Mouse (Mus musculus) liver, embryonic 12.5 days (tissue): ENCODE measurements around the gene Tnfrsf4. TPM values are rescaled to one million over a fixed set of nuclear protein-coding genes. Genes with fewer than 3 reads are reported as not detected.
A peak's percentile ranks its signal among the peaks of the same experiment; 100 is the strongest.

Experiments used
- ATAC-seq: fragments of 200-750 bp; cut with Nextera tagmentation; 2 replicates; pipeline ENCODE4 v1.8.0; 2017; ENCODE audit warnings: moderate number of reproducible peaks, mild to moderate bottlenecking, moderate library complexity
- H3K27ac ChIP-seq: fragments of 300-500 bp; sonication (generic); 2 replicates; pipeline ENCODE4 v1.5.1; 2016; ENCODE audit warnings: mild to moderate bottlenecking
- H3K27me3 ChIP-seq: fragments of 300-500 bp; sonication (generic); replicated peaks from 2 replicates; pipeline ENCODE4 v1.6.1; 2016; ENCODE audit warnings: mild to moderate bottlenecking, moderate library complexity
- H3K36me3 ChIP-seq: fragments of 300-500 bp; sonication (generic); 2 replicates; pipeline ENCODE4 v1.6.1; 2016; ENCODE audit warnings: mild to moderate bottlenecking, moderate library complexity
- H3K4me1 ChIP-seq: fragments of 300-500 bp; sonication (generic); 2 replicates; pipeline ENCODE4 v1.6.1; 2016
- H3K4me2 ChIP-seq: fragments of 300-500 bp; sonication (generic); 2 replicates; pipeline ENCODE4 v1.6.1; 2016; ENCODE audit warnings: mild to moderate bottlenecking, moderate library complexity
- H3K4me3 ChIP-seq: fragments of 300-500 bp; sonication (generic); 2 replicates; pipeline ENCODE4 v1.5.1; 2016; ENCODE audit warnings: mild to moderate bottlenecking, moderate library complexity
- H3K9ac ChIP-seq: fragments of 300-500 bp; sonication (generic); 2 replicates; pipeline ENCODE4 v1.6.1; 2016; ENCODE audit warnings: mild to moderate bottlenecking, moderate library complexity
- H3K9me3 ChIP-seq: fragments of 300-500 bp; sonication (generic); replicated peaks from 2 replicates; pipeline ENCODE4 v1.6.1; 2016; ENCODE audit warnings: mild to moderate bottlenecking, moderate library complexity
- WGBS: fragments of 180-500 bp; shearing (Covaris S2); methylation state at CpG from one replicate; pipeline ENCODE4 v1.1.7; 2016; ENCODE audit not compliant: insufficient replicate concordance; 5-methylcytosine and 5-hydroxymethylcytosine counted together
- polyA plus RNA-seq: library from polyadenylated mRNA; unstranded; fragments of >200 nt; fragmentation: Nextera tagmentation; extraction: Ambion mirVana; gene quantifications from 2 replicates; pipeline ENCODE4 v1.2.1, GENCODE M21; 2016

Gene Tnfrsf4
- polyA plus RNA-seq, 1 experiment from 2014 or later = 0.39 TPM

DNA sequence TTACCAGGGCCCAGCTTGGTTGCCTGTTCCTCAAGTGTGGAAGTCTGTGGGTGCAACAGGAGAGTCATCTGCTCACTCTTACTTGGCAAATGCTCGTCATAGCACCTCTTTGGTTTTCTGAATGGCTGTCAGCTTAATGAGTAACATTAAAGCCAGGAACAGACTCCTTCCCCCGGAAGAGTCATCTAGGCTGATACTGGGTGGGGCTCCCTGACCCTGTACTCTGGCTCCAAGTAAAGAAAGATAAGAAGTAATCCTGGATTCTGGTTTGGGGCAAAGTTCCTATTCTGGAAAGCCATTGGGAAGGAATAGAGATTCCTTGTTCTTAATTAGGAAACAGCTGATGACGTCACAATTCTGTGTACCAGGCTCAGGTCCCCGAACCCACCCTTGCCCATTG is 40.5 kb downstream of the Tnfrsf4 start:
- Histone ChIP-seq H3K27me3 (peaks cover 9% of the 10 kb centered on the region; the same call in 1 of the 2 replicates), H3K9ac (no peak overlapping the region), H3K36me3 (no peaks in the 10 kb centered on the region), H3K4me3 (no peak overlapping the region), H3K9me3 (no peaks in the 10 kb centered on the region), H3K4me2 (no peak overlapping the region), H3K4me1 (no peaks in the 10 kb centered on the region), H3K27ac (no peak overlapping the region)
- WGBS = 67% methylated on average over 4 of the region's 4 CpGs
- ATAC-seq = no peak

DNA sequence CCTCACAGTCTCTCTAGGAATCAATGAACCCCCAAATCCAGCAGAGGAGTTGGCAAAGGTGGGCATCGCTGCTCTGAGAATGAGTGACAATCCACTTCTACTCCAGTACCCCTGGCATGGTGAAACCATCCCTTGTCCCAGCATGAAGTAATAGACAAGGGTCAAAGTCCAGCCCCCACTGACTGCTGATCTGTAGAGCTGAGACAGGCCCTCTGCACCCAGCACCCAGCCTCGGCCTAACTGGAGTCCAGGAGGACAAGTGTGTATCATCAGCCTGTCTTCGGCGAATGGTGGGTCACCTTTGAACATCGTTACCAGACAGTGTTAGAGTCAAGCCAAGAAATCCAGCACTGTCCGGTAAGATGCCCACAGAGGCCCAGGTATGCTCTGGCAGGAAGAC is 41.0 kb downstream of the Tnfrsf4 start:
- no peak for ATAC-seq
- 86% methylated on average over 6 of the region's 6 CpGs for WGBS
- no peak overlapping the region for H3K9ac ChIP-seq
- no peaks in the 10 kb centered on the region for H3K36me3 ChIP-seq
- peaks cover 11% of the 10 kb centered on the region; the same call in 1 of the 2 replicates for H3K27me3 ChIP-seq
- H3K27ac ChIP-seq = no peak overlapping the region
- no peaks in the 10 kb centered on the region for H3K9me3 ChIP-seq
- no peak overlapping the region for H3K4me3 ChIP-seq
- H3K4me1 ChIP-seq = no peaks in the 10 kb centered on the region
- no peak overlapping the region for H3K4me2 ChIP-seq

DNA sequence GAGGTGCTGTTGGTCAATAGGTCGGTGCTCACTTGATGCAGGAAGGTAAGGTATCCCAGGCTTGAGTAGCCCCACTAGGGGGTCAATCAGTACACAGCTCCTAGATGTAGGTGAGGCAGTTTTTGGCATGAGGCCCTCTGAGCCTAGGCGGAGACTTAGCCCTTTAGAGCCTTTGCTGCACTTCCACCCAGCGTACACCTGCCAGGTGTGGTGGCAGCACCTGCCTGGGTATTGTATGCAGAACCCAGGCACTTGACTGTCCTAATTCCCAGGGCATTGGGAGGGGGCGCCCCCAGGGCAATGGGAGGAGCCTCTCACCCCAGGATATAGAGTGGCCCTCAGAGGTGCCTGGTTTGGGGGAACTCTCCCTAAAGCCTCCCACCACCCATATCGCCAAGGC is 41.5 kb downstream of the Tnfrsf4 start:
- ATAC-seq = no peak
- H3K27me3 ChIP-seq = peaks cover 11% of the 10 kb centered on the region; the same call in 1 of the 2 replicates
- H3K27ac ChIP-seq = no peak overlapping the region
- no peaks in the 10 kb centered on the region for H3K36me3 ChIP-seq
- H3K4me3 ChIP-seq = no peak overlapping the region
- H3K9ac ChIP-seq = no peak overlapping the region
- 67% methylated on average over 5 of the region's 5 CpGs for WGBS
- H3K4me2 ChIP-seq = no peak overlapping the region
- no peaks in the 10 kb centered on the region for H3K4me1 ChIP-seq
- H3K9me3 ChIP-seq = no peaks in the 10 kb centered on the region

DNA sequence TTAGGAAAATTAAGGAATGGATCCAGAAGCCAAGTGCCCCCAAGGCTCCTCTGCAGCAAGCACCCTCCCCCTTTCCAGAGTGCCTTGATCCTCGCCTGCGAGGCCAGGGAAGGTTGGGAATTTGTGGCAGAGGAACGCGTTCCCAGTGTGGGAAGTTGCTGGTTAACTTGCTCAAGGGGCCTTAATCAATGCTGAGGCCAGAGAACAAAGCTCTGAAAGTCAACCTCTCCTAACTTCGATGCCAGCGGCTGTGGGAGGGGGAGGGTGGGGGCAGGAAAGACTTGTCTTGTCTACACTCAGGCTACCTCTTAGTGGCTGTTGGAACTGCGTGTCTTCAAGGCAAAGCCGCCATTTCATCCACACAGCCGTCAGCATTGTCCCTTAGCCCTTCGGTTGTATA is 44.1 kb downstream of the Tnfrsf4 start:
- no peak overlapping the region for H3K27ac ChIP-seq
- ATAC-seq = no peak
- no peaks in the 10 kb centered on the region for H3K9me3 ChIP-seq
- no peaks in the 10 kb centered on the region for H3K4me1 ChIP-seq
- H3K4me2 ChIP-seq = no peak overlapping the region
- H3K9ac ChIP-seq = no peak overlapping the region
- 58% methylated on average over 10 of the region's 10 CpGs for WGBS
- peaks cover 11% of the 10 kb centered on the region; the same call in 1 of the 2 replicates for H3K27me3 ChIP-seq
- H3K36me3 ChIP-seq = no peaks in the 10 kb centered on the region
- no peak overlapping the region for H3K4me3 ChIP-seq

DNA sequence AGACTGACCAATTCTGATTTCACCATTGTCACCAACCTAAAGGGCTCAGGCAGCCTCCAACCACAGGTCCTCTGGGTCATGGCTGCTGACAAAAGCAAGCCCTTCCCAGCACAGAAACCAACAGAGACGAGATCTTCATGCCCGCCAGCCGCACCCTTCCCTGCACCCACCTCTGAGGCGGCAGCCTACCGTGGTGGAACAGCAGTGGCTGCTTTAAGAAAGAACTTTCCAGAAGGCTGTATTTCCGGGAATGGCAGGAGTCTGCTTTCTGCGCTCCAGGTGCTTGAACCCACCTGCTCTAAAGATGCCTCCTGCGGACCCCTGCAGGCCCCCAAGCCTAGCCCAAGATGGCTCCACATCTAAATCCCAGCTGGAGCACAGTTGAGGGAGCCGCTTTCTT is 45.2 kb downstream of the Tnfrsf4 start:
- Histone ChIP-seq H3K4me2 (no peak overlapping the region), H3K27me3 (peaks cover 11% of the 10 kb centered on the region; the same call in 1 of the 2 replicates), H3K9ac (no peak overlapping the region), H3K27ac (no peak overlapping the region), H3K36me3 (no peaks in the 10 kb centered on the region), H3K4me3 (no peak overlapping the region), H3K9me3 (no peaks in the 10 kb centered on the region), H3K4me1 (no peaks in the 10 kb centered on the region)
- no peak for ATAC-seq
- WGBS = 56% methylated on average over 9 of the region's 9 CpGs

DNA sequence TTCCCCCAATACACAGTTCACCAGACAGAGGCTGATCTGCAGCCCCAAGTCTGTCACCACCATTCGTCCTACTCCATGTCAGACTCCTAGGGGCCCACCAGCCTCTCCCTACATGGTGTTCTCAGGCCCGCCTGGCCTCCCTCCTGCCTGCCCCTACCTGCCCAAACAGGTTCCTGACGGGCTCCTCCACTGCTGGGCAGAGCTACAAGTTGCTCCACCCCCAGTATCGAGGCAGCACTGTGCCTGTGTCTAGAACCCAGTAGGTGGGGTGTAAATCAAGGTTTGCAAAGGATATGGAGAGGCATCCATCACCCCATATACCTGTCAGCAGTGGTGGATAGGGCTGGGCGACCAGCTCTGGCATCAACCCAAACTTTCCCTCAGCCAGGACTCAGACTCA is 45.6 kb downstream of the Tnfrsf4 start, which contains the start of gene Ttll10:
Gene Ttll10 (minus strand): TSS at position 154 of the 400 bp plus-strand sequence.
- Histone ChIP-seq H3K4me3 (no peak within 1 kb of the TSS), H3K27me3 (peaks cover 11% of the 10 kb centered on the region; the same call in 1 of the 2 replicates), H3K36me3 (no peaks in the 10 kb centered on the region), H3K27ac (no peak within 1 kb of the TSS), H3K9ac (no peak within 1 kb of the TSS), H3K4me1 (no peaks in the 10 kb centered on the region), H3K4me2 (no peak within 1 kb of the TSS), H3K9me3 (no peaks in the 10 kb centered on the region)
- ATAC-seq = 0 out of 2 replicates have a peak, but pooled peaks have one; percentile 31
- 42% methylated on average over 5 of the region's 5 CpGs for WGBS

DNA sequence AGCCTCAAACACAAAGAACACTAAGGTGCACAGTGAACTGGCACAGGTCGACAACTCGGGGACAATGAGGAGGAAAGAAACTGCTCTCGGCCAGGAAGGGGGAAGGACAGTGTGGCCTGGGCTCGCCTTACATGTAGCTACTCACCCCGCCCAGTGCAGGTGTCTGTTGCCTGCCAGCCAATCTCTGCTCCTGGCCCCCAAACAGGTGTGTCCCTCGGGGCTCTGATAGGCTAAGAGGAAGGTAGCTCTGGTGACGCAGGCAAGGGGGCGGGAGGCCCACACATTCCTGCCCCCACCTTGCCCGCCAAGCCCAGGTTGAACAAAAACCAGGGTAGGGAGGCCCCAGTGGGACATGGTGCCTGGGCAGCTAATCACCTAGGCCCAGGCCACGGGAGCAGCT is 46.1 kb downstream of the Tnfrsf4 start:
- Histone ChIP-seq H3K4me1 (no peaks in the 10 kb centered on the region), H3K4me2 (no peak overlapping the region), H3K4me3 (no peak overlapping the region), H3K9me3 (no peaks in the 10 kb centered on the region), H3K36me3 (no peaks in the 10 kb centered on the region), H3K27ac (no peak overlapping the region), H3K27me3 (peaks cover 11% of the 10 kb centered on the region; the same call in 1 of the 2 replicates), H3K9ac (no peak overlapping the region)
- ATAC-seq = 0 out of 2 replicates have a peak, but pooled peaks have one; percentile 16
- WGBS = 37% methylated on average over 10 of the region's 10 CpGs

DNA sequence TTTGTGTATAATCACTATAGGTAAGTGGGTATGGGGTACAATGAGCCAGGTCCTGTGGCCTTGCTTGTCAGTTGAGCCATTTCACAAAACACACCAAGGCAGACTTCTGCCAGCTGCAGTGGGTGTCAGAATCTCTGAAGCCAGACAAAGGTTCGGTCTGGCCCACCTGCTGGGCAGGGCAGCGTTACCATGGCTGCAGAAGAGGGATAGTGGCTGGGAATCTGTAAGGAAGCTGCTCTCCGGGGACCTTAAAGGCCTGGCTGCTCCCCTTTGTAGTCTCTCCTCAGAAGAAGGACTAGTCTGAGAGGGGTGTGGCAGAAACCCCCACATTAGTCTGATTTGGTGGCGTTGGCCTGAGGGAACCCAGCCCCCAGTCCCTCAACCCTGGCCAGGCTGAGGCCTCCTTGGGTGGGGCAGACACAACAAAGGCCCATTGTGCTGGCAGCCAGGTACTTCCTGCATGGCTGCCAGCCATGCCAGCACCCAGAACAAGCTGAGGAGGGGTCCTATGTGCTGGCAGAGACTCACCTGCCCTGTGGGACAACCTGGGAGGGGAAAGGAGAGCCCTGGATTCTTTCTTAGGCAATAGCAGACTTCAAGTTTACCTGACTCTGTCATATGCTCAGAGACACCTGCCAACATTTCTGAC is 50.3 kb downstream of the Tnfrsf4 start:
- Histone ChIP-seq H3K4me1 (0 out of 2 replicates have a peak, but pooled peaks cover 4% of the 10 kb centered on the region), H3K27ac (no peak overlapping the region), H3K36me3 (no peaks in the 10 kb centered on the region), H3K9ac (no peak overlapping the region), H3K27me3 (0 out of 2 replicates have a peak, but pooled peaks cover 3% of the 10 kb centered on the region), H3K4me3 (no peak overlapping the region), H3K9me3 (no peaks in the 10 kb centered on the region), H3K4me2 (no peak overlapping the region)
- ATAC-seq = no peak
- 39% methylated on average over 4 of the region's 4 CpGs for WGBS

DNA sequence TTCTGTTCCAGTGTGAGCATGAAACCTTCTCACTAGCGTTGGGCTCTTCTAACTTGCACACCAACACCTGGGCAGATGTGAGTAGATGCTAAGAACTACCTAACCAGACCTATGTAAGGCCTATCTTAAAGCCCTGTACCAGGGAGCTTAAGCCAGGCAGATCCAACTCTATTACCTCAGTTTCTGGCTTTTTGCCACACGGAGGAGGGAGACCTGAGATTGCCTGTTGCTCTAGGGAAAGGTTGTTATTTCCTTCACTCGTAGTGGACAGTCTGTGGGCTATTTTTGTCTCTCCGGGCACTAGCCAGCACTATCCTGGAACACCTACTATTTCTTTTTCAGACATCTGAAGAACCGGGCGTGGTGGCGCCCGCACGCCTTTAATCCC is 50.9 kb downstream of the Tnfrsf4 start:
- no peak overlapping the region for H3K4me3 ChIP-seq
- no peak overlapping the region for H3K4me2 ChIP-seq
- no peak for ATAC-seq
- no peak overlapping the region for H3K9ac ChIP-seq
- H3K27me3 ChIP-seq = no peaks in the 10 kb centered on the region
- no peaks in the 10 kb centered on the region for H3K9me3 ChIP-seq
- H3K27ac ChIP-seq = no peak overlapping the region
- WGBS = 69% methylated on average over 9 of the region's 9 CpGs
- 0 out of 2 replicates have a peak, but pooled peaks cover 4% of the 10 kb centered on the region for H3K4me1 ChIP-seq
- no peaks in the 10 kb centered on the region for H3K36me3 ChIP-seq

DNA sequence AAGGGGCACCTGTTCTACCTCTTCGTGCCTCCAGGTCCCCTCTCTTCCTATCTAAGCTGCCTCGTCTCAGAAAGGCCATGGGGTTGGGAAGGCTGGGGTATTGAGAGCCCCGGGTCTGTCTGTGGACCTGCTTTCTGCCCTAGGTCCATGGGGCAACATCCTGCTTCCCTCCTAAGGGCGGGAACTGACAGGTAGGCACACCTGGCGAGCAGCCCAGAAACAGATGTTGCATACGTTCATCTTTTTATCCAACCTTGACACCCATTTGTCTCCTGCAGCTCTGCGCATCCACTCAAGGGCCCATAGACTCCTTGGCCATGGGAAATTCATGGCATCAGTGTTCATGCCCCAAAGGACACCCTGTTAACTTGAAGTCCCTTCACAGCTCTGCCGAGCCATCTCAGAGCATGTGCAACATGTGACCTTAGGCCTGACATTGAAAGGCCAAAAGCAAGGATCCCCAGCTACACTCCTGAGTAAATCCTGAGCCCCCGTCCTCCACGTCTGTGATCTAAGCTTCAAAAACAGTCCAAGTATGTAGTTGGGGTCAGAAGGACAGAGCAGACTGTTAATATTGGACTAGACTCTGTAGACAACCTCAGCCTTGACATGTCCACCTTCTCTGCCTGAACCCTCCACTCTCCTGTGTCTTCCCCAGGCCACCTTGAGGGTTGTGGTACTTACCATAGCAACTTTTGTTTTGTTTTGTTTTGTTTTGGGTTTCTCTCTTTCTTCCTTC is 51.7 kb downstream of the Tnfrsf4 start:
- Histone ChIP-seq H3K27me3 (no peaks in the 10 kb centered on the region), H3K9ac (no peak overlapping the region), H3K36me3 (no peaks in the 10 kb centered on the region), H3K4me3 (no peak overlapping the region), H3K4me1 (0 out of 2 replicates have a peak, but pooled peaks cover 4% of the 10 kb centered on the region), H3K4me2 (no peak overlapping the region), H3K27ac (no peak overlapping the region), H3K9me3 (no peaks in the 10 kb centered on the region)
- no peak for ATAC-seq
- 73% methylated on average over 10 of the region's 10 CpGs for WGBS
